Mouse (Mus musculus): ENCODE results near the gene Ccdc85c. TPM values are rescaled to one million over a fixed set of nuclear protein-coding genes. Genes with fewer than 3 reads are reported as not detected.

The Ccdc85c gene
- polyA plus RNA-seq, 1 experiment: 75.0 TPM

GRCm38 (mm10) chr12:108260950-108261349, 14.3 kb downstream of the Ccdc85c start:
- H3K4me3 ChIP-seq (replicated peaks; ENCODE audit: insufficient read depth, low read depth, low read length): no peak overlapping the region
- DNase-seq: no peak
- H3K27ac ChIP-seq (ENCODE audit: insufficient read depth, low read length): no peak overlapping the region
- no peak for TF ChIP-seq POLR2A (IDR thresholded peaks at IDR 0.05; ENCODE audit: borderline replicate concordance, insufficient read depth, low read length)
- TF ChIP-seq CTCF (IDR thresholded peaks at IDR 0.05; ENCODE audit: borderline replicate concordance, insufficient read depth, low read depth, low read length): no peak
- no peaks in the 10 kb centered on the region for H3K27me3 ChIP-seq (ENCODE audit: control insufficient read depth, insufficient read depth, low read length)
- WGBS: 58% methylated on average over 12 of the region's 12 CpGs
- H3K4me1 ChIP-seq (ENCODE audit: control insufficient read depth, insufficient read depth, low read length): peaks cover 80% of the 10 kb centered on the region

GRCm38 (mm10) chr12:108259322-108260049, 15.7 kb downstream of the Ccdc85c start:
- TF ChIP-seq CTCF (IDR thresholded peaks at IDR 0.05; ENCODE audit: borderline replicate concordance, insufficient read depth, low read depth, low read length): no peak
- TF ChIP-seq POLR2A (IDR thresholded peaks at IDR 0.05; ENCODE audit: borderline replicate concordance, insufficient read depth, low read length): no peak
- 30% methylated on average over 24 of the region's 24 CpGs for WGBS
- H3K4me1 ChIP-seq (ENCODE audit: control insufficient read depth, insufficient read depth, low read length): peaks cover 75% of the 10 kb centered on the region
- H3K27ac ChIP-seq (ENCODE audit: insufficient read depth, low read length): peak overlapping the region; percentile 1
- H3K4me3 ChIP-seq (replicated peaks; ENCODE audit: insufficient read depth, low read depth, low read length): no peak overlapping the region
- H3K27me3 ChIP-seq (ENCODE audit: control insufficient read depth, insufficient read depth, low read length): no peaks in the 10 kb centered on the region
- DNase-seq: no peak

GRCm38 (mm10) chr12:108256734-108257133, 18.5 kb downstream of the Ccdc85c start:
- H3K27me3 ChIP-seq (ENCODE audit: control insufficient read depth, insufficient read depth, low read length): no peaks in the 10 kb centered on the region
- no peak overlapping the region for H3K27ac ChIP-seq (ENCODE audit: insufficient read depth, low read length)
- TF ChIP-seq POLR2A (IDR thresholded peaks at IDR 0.05; ENCODE audit: borderline replicate concordance, insufficient read depth, low read length) (no peak), CTCF (IDR thresholded peaks at IDR 0.05; ENCODE audit: borderline replicate concordance, insufficient read depth, low read depth, low read length) (no peak)
- H3K4me1 ChIP-seq (ENCODE audit: control insufficient read depth, insufficient read depth, low read length): peaks cover 83% of the 10 kb centered on the region
- no peak overlapping the region for H3K4me3 ChIP-seq (replicated peaks; ENCODE audit: insufficient read depth, low read depth, low read length)
- 41% methylated on average over 10 of the region's 10 CpGs for WGBS
- DNase-seq: no peak

DNA sequence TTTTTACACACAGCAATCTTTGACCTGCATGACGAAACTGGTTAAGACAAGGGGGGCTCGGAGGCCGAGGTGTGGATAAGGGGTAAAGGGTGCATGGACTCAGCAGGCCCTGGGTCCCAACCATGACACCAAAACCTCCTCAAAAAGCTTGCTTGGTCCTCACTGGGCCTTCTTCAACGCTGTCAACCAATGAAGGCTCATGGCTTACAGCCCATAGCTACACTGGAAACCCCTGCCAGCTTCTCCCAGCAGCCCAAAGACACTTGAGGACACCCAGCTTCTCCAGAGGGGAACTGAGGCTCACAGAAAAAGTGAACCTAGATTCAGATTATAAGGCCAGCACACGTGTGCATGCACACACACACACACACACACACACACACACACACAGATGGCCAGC, 19.3 kb downstream of the Ccdc85c start:
- peaks cover 79% of the 10 kb centered on the region for H3K4me1 ChIP-seq (ENCODE audit: control insufficient read depth, insufficient read depth, low read length)
- WGBS: 50% methylated on average over 5 of the region's 5 CpGs
- no peak overlapping the region for H3K4me3 ChIP-seq (replicated peaks; ENCODE audit: insufficient read depth, low read depth, low read length)
- no peaks in the 10 kb centered on the region for H3K27me3 ChIP-seq (ENCODE audit: control insufficient read depth, insufficient read depth, low read length)
- DNase-seq: no peak
- TF ChIP-seq CTCF (IDR thresholded peaks at IDR 0.05; ENCODE audit: borderline replicate concordance, insufficient read depth, low read depth, low read length): no peak
- no peak for TF ChIP-seq POLR2A (IDR thresholded peaks at IDR 0.05; ENCODE audit: borderline replicate concordance, insufficient read depth, low read length)
- no peak overlapping the region for H3K27ac ChIP-seq (ENCODE audit: insufficient read depth, low read length)

DNA sequence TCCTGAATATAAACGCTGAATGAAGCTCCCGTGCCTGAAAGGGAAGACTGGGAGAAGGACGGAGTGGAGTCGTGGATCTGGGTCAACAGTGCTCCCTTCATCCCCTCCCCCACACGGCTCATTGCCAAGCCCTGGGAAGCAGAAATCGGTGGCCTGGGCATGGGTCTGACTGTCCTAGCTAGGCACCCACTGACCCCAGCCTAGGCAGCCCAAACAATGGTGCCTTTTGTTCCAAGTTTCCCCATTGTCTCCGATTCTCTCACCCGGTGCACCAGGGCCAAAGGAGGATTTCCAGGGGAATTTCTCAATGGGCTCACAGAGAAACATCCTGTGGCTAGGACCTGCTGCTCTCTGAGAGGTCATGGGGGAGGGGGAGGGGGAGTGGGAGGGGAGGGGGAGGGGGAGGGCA, 19.7 kb downstream of the Ccdc85c start:
- Histone ChIP-seq H3K27ac (ENCODE audit: insufficient read depth, low read length) (no peak overlapping the region), H3K4me1 (ENCODE audit: control insufficient read depth, insufficient read depth, low read length) (peaks cover 76% of the 10 kb centered on the region), H3K4me3 (replicated peaks; ENCODE audit: insufficient read depth, low read depth, low read length) (no peak overlapping the region), H3K27me3 (ENCODE audit: control insufficient read depth, insufficient read depth, low read length) (no peaks in the 10 kb centered on the region)
- 13% methylated on average over 8 of the region's 8 CpGs for WGBS
- peak; percentile 73 to 75 for DNase-seq
- TF ChIP-seq POLR2A (IDR thresholded peaks at IDR 0.05; ENCODE audit: borderline replicate concordance, insufficient read depth, low read length) (no peak), CTCF (IDR thresholded peaks at IDR 0.05; ENCODE audit: borderline replicate concordance, insufficient read depth, low read depth, low read length) (no peak)

- no peak for DNase-seq
- WGBS: 36% methylated on average over 12 of the region's 12 CpGs
- no peak for TF ChIP-seq CTCF (IDR thresholded peaks at IDR 0.05; ENCODE audit: borderline replicate concordance, insufficient read depth, low read depth, low read length)
- no peak overlapping the region for H3K4me3 ChIP-seq (replicated peaks; ENCODE audit: insufficient read depth, low read depth, low read length)
- H3K27ac ChIP-seq (ENCODE audit: insufficient read depth, low read length): no peak overlapping the region
- H3K4me1 ChIP-seq (ENCODE audit: control insufficient read depth, insufficient read depth, low read length): peaks cover 70% of the 10 kb centered on the region
- H3K27me3 ChIP-seq (ENCODE audit: control insufficient read depth, insufficient read depth, low read length): no peaks in the 10 kb centered on the region
Observed at GRCm38 (mm10) chr12:108253042-108253441, 22.2 kb downstream of the Ccdc85c start.

- H3K27ac ChIP-seq (ENCODE audit: insufficient read depth, low read length): no peak overlapping the region
- no peak overlapping the region for H3K4me3 ChIP-seq (replicated peaks; ENCODE audit: insufficient read depth, low read depth, low read length)
- no peaks in the 10 kb centered on the region for H3K27me3 ChIP-seq (ENCODE audit: control insufficient read depth, insufficient read depth, low read length)
- no peak for DNase-seq
- TF ChIP-seq CTCF (IDR thresholded peaks at IDR 0.05; ENCODE audit: borderline replicate concordance, insufficient read depth, low read depth, low read length): no peak
- 92% methylated on average over 15 of the region's 15 CpGs for WGBS
- H3K4me1 ChIP-seq (ENCODE audit: control insufficient read depth, insufficient read depth, low read length): peaks cover 73% of the 10 kb centered on the region
Observed at GRCm38 (mm10) chr12:108251825-108252542, 23.2 kb downstream of the Ccdc85c start.

Measured in cerebellum, adult 2 months (tissue).